Mouse (Mus musculus) spleen, adult 2 months (tissue): Measurements from ENCODE around the gene 4930519G04Rik.

Experiments
- CTCF ChIP-seq: fragments of 200-500 bp; IDR thresholded peaks from 2 replicates; pipeline ENCODE4 v1.5.1; 2011; ENCODE audit warnings: mild to moderate bottlenecking, inconsistent platforms; ENCODE audit not compliant: insufficient read depth, insufficient read length, insufficient replicate concordance; ENCODE audit errors: extremely low read depth
- POLR2A ChIP-seq: fragments of 200-500 bp; IDR thresholded peaks from 2 replicates; pipeline ENCODE4 v1.6.1; 2011; ENCODE audit warnings: low read depth, low read length, inconsistent platforms

GRCm38 (mm10) chr5:114895542-114895941, 42.1 kb downstream of the 4930519G04Rik start:
- TF ChIP-seq CTCF (no peak), POLR2A (no peak)
